Mouse (Mus musculus) liver, adult 2 months (tissue): ENCODE results near the gene Grin2c. TPM values are rescaled to one million over a fixed set of nuclear protein-coding genes. Genes with fewer than 3 reads are reported as not detected.

Experiments used
- DNase-seq: peaks from one replicate; pipeline ENCODE4 v3.0.0-alpha.2; 2011; ENCODE audit warnings: low read depth, low spot score; ENCODE audit errors: extremely low read depth
- H3K27ac ChIP-seq: fragments of 200-500 bp; replicated peaks from 2 replicates; pipeline ENCODE4 v1.5.1; 2012; ENCODE audit warnings: low read depth, mild to moderate bottlenecking, control low read depth, inconsistent platforms, low read length; ENCODE audit not compliant: insufficient read depth
- H3K27me3 ChIP-seq: fragments of 200-500 bp; 2 replicates; pipeline ENCODE4 v1.6.1; 2012; ENCODE audit warnings: mild to moderate bottlenecking, moderate library complexity, low read length, inconsistent platforms; ENCODE audit not compliant: control insufficient read depth, insufficient read depth
- H3K36me3 ChIP-seq: fragments of 200-500 bp; 2 replicates; pipeline ENCODE4 v1.6.1; 2012; ENCODE audit warnings: low read length, inconsistent platforms; ENCODE audit not compliant: control insufficient read depth, insufficient read depth
- H3K4me1 ChIP-seq: fragments of 200-500 bp; 2 replicates; pipeline ENCODE4 v1.6.1; 2011; ENCODE audit warnings: low read length; ENCODE audit not compliant: control insufficient read depth, insufficient read depth
- H3K4me3 ChIP-seq: fragments of 200-500 bp; 2 replicates; pipeline ENCODE4 v1.5.1; 2011; ENCODE audit warnings: low read depth, mild to moderate bottlenecking, control low read depth, low read length, moderate library complexity; ENCODE audit not compliant: insufficient read depth
- H3K79me2 ChIP-seq: fragments of 200-500 bp; 2 replicates; pipeline ENCODE4 v1.6.1; 2012; ENCODE audit warnings: inconsistent platforms, mild to moderate bottlenecking, low read length, moderate library complexity; ENCODE audit not compliant: control insufficient read depth, insufficient read depth
- H3K9ac ChIP-seq: fragments of 200-500 bp; 2 replicates; pipeline ENCODE4 v1.6.1; 2012; ENCODE audit warnings: low read depth, mild to moderate bottlenecking, control low read depth, inconsistent platforms, low read length
- CTCF ChIP-seq: fragments of 200-500 bp; IDR thresholded peaks from 2 replicates; pipeline ENCODE4 v1.5.1; 2011; ENCODE audit warnings: low read depth, low read length, control low read depth
- POLR2A ChIP-seq: fragments of 200-500 bp; IDR thresholded peaks from 2 replicates; pipeline ENCODE4 v1.6.1; 2011; ENCODE audit warnings: low read length, control low read depth; ENCODE audit not compliant: insufficient read depth; ENCODE audit errors: extremely low read depth
- WGBS: fragments of 180-500 bp; shearing (Covaris S2); methylation state at CpG from one replicate; pipeline ENCODE4 v1.1.7; 2018; 5-methylcytosine and 5-hydroxymethylcytosine counted together
- polyA plus RNA-seq: library from polyadenylated mRNA; depleted of rRNA; stranded (reverse); fragments of >200 nt; gene quantifications from 2 replicates; pipeline ENCODE4 v1.2.3, GENCODE M21; 2012
- total RNA-seq: library from RNA; depleted of rRNA; stranded (reverse); fragments of >200 nt; gene quantifications from 2 replicates; pipeline ENCODE4 v1.2.3, GENCODE M21; 2014

The Grin2c gene
- total and polyA plus RNA-seq, 2 experiments = 0.07 TPM; not detected in 1

DNA sequence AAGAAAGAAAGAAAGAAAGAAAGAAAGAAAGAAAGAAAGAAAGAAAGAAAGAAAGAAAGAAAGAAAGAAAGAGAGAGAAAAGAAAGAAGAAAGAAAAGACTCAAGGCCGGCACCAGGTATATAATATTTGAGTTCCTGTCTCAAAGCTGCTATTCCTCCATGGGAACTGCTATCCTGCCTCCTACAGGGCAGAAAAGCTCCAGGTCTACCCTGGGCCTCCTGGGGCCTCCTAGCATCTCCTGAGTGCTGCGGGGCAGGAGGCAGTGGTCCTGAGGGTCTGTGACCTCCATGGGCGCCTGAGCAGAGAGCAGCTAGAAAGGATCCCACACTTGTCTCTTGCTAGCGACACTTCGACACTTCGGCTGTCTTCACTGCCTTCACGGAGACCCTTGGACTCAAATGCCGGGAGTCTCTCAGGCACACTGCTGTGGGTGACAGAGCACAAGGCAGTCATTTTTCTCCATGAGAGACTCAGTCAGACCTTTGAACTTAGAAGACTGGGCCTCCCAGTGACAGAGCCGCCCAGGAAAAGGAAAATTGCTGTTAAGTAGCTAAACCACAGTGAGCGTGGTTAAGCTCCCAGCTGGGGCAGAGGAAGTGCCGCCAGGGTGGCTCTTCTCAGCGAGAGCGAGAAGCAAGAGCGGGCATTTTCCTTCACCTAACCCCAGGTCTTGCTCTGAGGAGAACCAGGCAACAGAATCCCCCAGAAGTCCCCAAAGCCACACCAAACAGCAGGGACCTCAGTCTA is 35.7 kb downstream of the Grin2c start:
- Histone ChIP-seq H3K4me1 (peaks cover 2% of the 10 kb centered on the region; the same call in 1 of the 2 replicates), H3K4me3 (no peak overlapping the region), H3K9ac (no peak overlapping the region), H3K27me3 (no peaks in the 10 kb centered on the region), H3K36me3 (no peaks in the 10 kb centered on the region; the same call in 1 of the 2 replicates), H3K79me2 (no peaks in the 10 kb centered on the region), H3K27ac (no peak overlapping the region)
- WGBS = 79% methylated on average over 14 of the region's 14 CpGs
- no peak for TF ChIP-seq POLR2A
- TF ChIP-seq CTCF = no peak
- DNase-seq = no peak

GRCm38 (mm10) chr11:115229021-115229930 is 37.8 kb downstream of the Grin2c start:
- DNase-seq = no peak
- WGBS = 72% methylated on average over 15 of the region's 15 CpGs
- Histone ChIP-seq H3K36me3 (no peaks in the 10 kb centered on the region; the same call in 1 of the 2 replicates), H3K79me2 (no peaks in the 10 kb centered on the region), H3K27me3 (no peaks in the 10 kb centered on the region), H3K27ac (no peak overlapping the region), H3K4me1 (no peaks in the 10 kb centered on the region; the same call in 1 of the 2 replicates), H3K9ac (no peak overlapping the region), H3K4me3 (no peak overlapping the region)
- TF ChIP-seq CTCF (no peak), POLR2A (no peak)

DNA sequence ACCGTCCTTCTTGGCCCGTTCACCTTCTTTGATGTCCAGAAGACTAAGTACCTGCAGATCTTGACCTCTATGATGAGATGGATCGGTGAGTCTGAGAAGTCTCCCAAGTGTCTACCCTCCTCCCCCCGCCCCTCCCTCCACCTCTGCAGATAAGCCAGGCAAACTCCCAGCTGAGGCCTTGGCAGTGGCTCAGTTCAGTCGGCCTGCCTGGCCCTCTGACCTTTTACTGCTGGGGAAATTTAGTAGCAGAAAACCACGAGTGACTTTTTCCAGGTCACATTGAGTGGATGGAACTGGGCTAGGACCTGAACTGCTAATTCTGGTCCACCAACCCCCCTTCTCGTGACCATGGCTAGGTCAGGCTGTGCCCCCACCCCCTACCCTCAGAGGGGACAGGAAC is 38.6 kb downstream of the Grin2c start:
- H3K79me2 ChIP-seq = no peaks in the 10 kb centered on the region; the same call in 1 of the 2 replicates
- WGBS = 61% methylated on average over 7 of the region's 7 CpGs
- H3K4me3 ChIP-seq = no peak overlapping the region
- no peak overlapping the region for H3K9ac ChIP-seq
- no peaks in the 10 kb centered on the region; the same call in 1 of the 2 replicates for H3K4me1 ChIP-seq
- DNase-seq = no peak
- no peaks in the 10 kb centered on the region for H3K27me3 ChIP-seq
- H3K36me3 ChIP-seq = no peaks in the 10 kb centered on the region; the same call in 1 of the 2 replicates
- TF ChIP-seq CTCF (no peak), POLR2A (no peak)
- no peak overlapping the region for H3K27ac ChIP-seq

DNA sequence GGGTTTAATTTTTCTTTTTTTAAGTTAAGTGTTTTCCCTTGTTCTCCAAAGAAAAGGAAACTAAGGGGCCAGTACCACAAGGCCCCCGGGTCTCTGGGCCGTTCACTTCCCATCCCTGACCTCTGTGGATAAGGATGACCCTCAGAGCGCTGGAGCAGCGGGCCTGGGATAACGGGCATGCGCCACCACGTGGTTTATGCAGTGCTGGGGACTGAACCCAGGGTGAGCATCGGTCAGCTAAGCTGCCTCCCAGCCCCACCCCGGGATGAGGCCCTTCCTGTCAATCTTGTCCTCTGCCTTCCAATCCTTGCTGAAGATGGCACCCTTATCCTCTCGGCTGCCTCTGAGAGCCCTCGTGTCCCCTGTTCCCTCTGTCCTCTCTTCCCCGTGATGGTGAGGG is 39.4 kb downstream of the Grin2c start:
- no peaks in the 10 kb centered on the region; the same call in 1 of the 2 replicates for H3K79me2 ChIP-seq
- H3K9ac ChIP-seq = no peak overlapping the region
- H3K27me3 ChIP-seq = no peaks in the 10 kb centered on the region
- no peak overlapping the region for H3K4me3 ChIP-seq
- H3K27ac ChIP-seq = no peak overlapping the region
- no peaks in the 10 kb centered on the region; the same call in 1 of the 2 replicates for H3K4me1 ChIP-seq
- H3K36me3 ChIP-seq = no peaks in the 10 kb centered on the region; the same call in 1 of the 2 replicates
- TF ChIP-seq POLR2A = no peak
- no peak for TF ChIP-seq CTCF
- DNase-seq = no peak
- WGBS = 71% methylated on average over 12 of the region's 12 CpGs

- Histone ChIP-seq H3K9ac (no peak overlapping the region), H3K27ac (no peak overlapping the region), H3K36me3 (no peaks in the 10 kb centered on the region; the same call in 1 of the 2 replicates), H3K27me3 (no peaks in the 10 kb centered on the region), H3K79me2 (no peaks in the 10 kb centered on the region; the same call in 1 of the 2 replicates), H3K4me1 (no peaks in the 10 kb centered on the region; the same call in 1 of the 2 replicates), H3K4me3 (no peak overlapping the region)
- 72% methylated on average over 14 of the region's 14 CpGs for WGBS
- no peak for DNase-seq
- TF ChIP-seq CTCF (no peak), POLR2A (no peak)
These were observed 40.1 kb downstream of the Grin2c start for GRCm38 (mm10) chr11:115226811-115227491.
